Mouse (Mus musculus): ENCODE data around the gene Zxdb.
"Not testable (repeated sequence)": the region's sequence is repeated elsewhere in the genome, so short reads cannot be mapped to it uniquely, and the experiment has no call there.

The Zxdb gene

GRCm38 (mm10) chrX:94724192-94724971 is at the start of gene Zxdb:
Gene Zxdb, plus strand, starts transcription at chrX:94724569.
- DNase-seq = not testable (repeated sequence)

- DNase-seq = peak in 1 of 2 experiments; percentile 3
Measured at GRCm38 (mm10) chrX:94674977-94675376, 49.4 kb upstream of the Zxdb start.

GRCm38 (mm10) chrX:94681581-94681980 is 42.8 kb upstream of the Zxdb start:
- DNase-seq = not testable (repeated sequence)

GRCm38 (mm10) chrX:94689593-94689992 is 34.8 kb upstream of the Zxdb start:
- peak in 1 of 2 experiments; percentile 21 for DNase-seq

GRCm38 (mm10) chrX:94706676-94707075 is 17.7 kb upstream of the Zxdb start:
- DNase-seq = not testable (repeated sequence)

- DNase-seq = peak in 1 of 2 experiments; percentile 4
Measured at GRCm38 (mm10) chrX:94709752-94710151, 14.6 kb upstream of the Zxdb start.

GRCm38 (mm10) chrX:94724972-94725569 is 702 bp downstream of the Zxdb start:
- peak in 1 of 2 experiments; percentile 3 for DNase-seq

- DNase-seq = not testable (repeated sequence)
Measured at GRCm38 (mm10) chrX:94725627-94726083, 1.3 kb downstream of the Zxdb start.

- DNase-seq = no peak
Measured at GRCm38 (mm10) chrX:94731596-94731995, 7.2 kb downstream of the Zxdb start.

GRCm38 (mm10) chrX:94753733-94754132 is 29.4 kb downstream of the Zxdb start:
- DNase-seq = no peak

GRCm38 (mm10) chrX:94759959-94760358 is 35.6 kb downstream of the Zxdb start:
- DNase-seq = no peak

- DNase-seq = no peak
Measured at GRCm38 (mm10) chrX:94773876-94774275, 49.5 kb downstream of the Zxdb start.
